Mouse (Mus musculus) megakaryocyte, adult 5-6 weeks (primary cell): ENCODE measurements around the gene 2810021J22Rik. TPM values are rescaled to one million over a fixed set of nuclear protein-coding genes. Genes with fewer than 3 reads are reported as not detected.

ENCODE experiments used
- ATAC-seq: 2 replicates; pipeline ENCODE4 v1.8.0; 2016; ENCODE audit warnings: mild to moderate bottlenecking, inconsistent platforms; ENCODE audit not compliant: poor library complexity, severe bottlenecking
- total RNA-seq, 2 experiments: library from RNA; stranded (forward) in 1 of 2; stranded (reverse) in 1 of 2; fragments of 153-499, 151-499 nt in 1 of 2; fragments of 221-1000, 200-1000 nt in 1 of 2; gene quantifications; 2 replicates each; pipeline versions ENCODE4 v1.2.3 to v1.2.4; 2015 to 2017

Gene 2810021J22Rik
- total RNA-seq, 2 experiments from 2014 or later, result 1.6 to 3.2 TPM

DNA sequence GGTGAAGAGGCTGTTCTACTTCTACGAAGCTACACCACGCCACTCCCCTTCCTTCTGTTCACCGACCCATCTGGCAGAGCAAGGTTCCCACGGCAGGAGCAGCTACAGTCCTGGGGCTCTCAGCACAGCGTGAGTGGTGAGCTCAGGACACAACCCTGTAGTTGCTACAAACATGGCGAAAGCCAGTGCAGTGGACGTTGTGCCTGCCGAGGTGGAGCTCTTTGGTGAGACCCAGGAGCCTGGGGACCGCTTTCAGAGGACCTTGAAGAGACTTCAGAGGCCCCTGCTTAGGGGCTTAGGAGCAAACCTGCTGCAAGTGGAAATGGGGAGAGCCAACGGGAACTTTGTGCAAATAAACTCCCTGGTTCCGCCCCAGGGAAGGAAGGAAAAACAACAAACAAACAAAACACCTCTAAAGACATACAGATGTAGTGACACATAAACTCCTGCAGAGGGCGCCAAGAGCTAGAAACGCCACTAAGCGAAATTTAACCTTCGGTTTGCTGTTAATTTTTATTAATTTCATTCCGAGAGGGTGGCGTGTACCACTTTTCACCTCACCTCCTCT is 47.5 kb downstream of the 2810021J22Rik start:
- peak; percentile 61 for ATAC-seq

- peak; percentile 75 for ATAC-seq
Measured at GRCm38 (mm10) chr11:58916879-58917744, 50.1 kb downstream of the 2810021J22Rik start.

GRCm38 (mm10) chr11:58917745-58918366 is 50.8 kb downstream of the 2810021J22Rik start, which contains the start of gene Btnl10:
Gene Btnl10 (plus strand): TSS chr11:58917908.
- no peak for ATAC-seq

DNA sequence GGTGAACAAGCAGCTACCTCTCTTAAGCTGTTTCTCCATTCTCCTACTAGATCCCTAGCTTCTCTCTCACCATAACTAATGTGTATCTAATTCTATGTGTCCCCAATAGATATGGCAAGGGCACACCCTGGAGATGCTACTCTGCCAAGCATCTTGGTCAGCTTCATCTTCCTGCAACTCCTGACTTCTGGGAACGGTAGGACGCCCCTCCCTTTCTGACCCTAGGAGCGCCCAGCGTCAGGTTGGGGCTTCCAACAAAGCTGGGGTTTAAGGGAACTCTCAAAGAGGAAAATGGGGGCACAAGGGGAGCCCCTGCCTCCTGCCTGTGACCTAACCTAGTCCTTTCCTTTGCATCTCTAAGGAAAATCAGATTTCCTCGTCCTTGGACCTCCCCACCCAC is 51.7 kb downstream of the 2810021J22Rik start:
- ATAC-seq, result no peak

DNA sequence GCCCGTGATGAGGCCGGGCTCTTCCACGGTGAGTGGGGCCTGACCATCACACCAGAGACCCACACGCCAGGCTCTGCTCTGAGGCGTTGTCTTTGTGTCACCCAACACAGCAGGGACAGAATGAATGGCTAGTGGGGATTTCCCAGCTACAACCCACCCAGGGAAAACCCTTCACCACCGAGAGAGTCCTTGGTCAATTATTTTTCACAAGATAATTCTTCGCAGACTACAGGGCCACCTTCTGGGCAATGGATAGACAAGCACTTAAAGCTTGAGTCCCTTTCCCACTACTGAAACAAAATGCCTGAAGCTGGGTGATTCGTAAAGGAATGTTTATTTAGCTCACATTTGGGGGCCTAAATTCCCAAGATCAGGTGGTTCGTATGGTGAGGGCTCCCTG is 55.4 kb downstream of the 2810021J22Rik start:
- ATAC-seq, result no peak

DNA sequence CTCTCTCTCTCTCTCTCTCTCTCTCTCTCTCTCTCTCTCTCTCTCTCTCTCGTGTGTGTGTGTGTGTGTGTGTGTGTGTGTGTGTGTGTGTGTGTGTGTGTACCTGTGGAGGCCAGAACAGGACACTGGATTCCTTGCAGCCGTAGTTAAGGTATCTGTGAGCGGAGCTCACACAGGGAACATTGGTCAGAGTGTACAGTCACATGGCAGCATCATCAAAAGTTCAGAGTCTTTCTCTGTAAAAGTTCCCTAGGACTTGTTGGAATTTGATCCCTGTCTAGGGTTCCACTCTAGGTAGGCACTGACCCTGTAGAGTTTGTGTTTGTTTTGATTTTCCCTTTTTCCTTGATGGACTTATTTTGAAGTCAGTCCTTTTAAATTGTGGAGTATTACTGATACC is 59.6 kb downstream of the 2810021J22Rik start:
- ATAC-seq, result no peak

DNA sequence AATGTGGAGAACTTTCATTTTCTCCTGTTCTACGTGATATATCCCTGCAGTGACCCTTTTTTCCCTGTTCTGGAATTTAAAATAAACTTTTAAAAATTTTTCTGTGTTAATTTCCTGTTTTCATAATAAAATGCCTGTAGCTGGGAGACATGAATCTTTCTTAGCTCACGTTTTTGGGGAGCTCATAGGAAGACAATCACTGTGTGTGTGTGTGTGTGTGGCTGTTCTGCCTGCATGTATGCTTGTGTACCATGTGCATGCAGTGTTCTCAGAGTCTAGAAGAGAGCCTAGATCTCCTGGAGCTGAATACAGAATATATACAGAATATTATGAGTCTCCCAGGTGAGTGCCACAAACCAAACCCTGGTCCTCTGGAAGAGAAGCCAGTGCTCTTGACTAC is 60.0 kb downstream of the 2810021J22Rik start:
- no peak for ATAC-seq

- ATAC-seq, result peak; percentile 88
Measured at GRCm38 (mm10) chr11:58927790-58928651, 61.0 kb downstream of the 2810021J22Rik start.

GRCm38 (mm10) chr11:58929055-58929454 is 62.0 kb downstream of the 2810021J22Rik start:
- ATAC-seq, result no peak

DNA sequence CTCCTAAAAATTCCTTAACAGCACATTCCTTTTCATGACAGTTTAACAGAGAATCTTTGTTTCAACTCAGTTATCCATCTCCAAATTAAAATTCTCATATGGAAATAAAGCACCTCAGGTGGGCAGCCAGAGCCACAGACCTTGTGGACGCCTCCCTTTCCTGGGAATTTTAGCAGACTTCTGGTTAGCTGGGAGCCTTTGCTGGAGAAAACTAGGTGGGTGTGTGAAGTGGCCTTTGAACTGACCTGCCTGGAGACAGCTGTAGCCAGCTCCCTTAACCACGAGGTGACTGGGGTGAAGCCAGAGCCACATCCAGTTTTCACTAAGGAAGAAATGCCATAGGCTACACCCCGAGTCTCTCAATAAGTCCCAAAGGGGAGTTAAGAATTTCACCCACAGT is 62.6 kb downstream of the 2810021J22Rik start:
- no peak for ATAC-seq

GRCm38 (mm10) chr11:58930254-58930653 is 63.2 kb downstream of the 2810021J22Rik start:
- ATAC-seq, result no peak

DNA sequence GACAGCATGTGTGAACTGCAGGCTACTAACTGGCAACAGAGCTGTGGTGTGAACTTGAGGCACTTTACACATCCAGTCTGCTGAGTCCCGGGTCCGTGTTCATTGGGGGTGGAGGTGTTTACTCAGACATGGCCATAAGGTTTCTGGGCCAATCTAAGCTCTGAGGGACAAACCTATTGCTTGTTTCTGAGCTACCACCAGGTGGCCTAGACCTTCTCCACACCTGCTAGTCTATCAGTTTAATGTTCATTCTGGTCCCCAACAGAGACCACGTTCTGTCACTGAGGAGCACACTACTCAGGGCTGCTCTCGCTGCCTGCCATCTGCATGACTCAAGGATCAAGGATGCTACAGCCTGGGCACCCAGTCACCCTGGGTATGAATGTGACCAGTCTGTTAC is 64.6 kb downstream of the 2810021J22Rik start:
- ATAC-seq, result no peak

Other genes starting within 250 kb of the 2810021J22Rik start
- gene Olfr323, start 236.7 kb upstream of the 2810021J22Rik start, total RNA-seq (2015), result not detected in 2 replicates
- gene Olfr323, start 236.7 kb upstream of the 2810021J22Rik start, total RNA-seq (2017), result not detected in 2 replicates
- gene Trim58, start 226.8 kb upstream of the 2810021J22Rik start, total RNA-seq (2015), result 0.11 and 0.27 TPM in 2 replicates
- 0.04 TPM in 1 of 2 replicates, not detected in the other for gene Trim58, start 226.8 kb upstream of the 2810021J22Rik start, total RNA-seq (2017)
- not detected in 2 replicates for gene Olfr322, start 208.4 kb upstream of the 2810021J22Rik start, total RNA-seq (2015)
- gene Olfr322, start 208.4 kb upstream of the 2810021J22Rik start, total RNA-seq (2017), result not detected in 2 replicates
- gene Olfr320, start 186.1 kb upstream of the 2810021J22Rik start, total RNA-seq (2015), result not detected in 2 replicates
- gene Olfr320, start 186.1 kb upstream of the 2810021J22Rik start, total RNA-seq (2017), result not detected in 2 replicates
- not detected in 2 replicates for gene Olfr319, start 168.1 kb upstream of the 2810021J22Rik start, total RNA-seq (2015)
- gene Olfr319, start 168.1 kb upstream of the 2810021J22Rik start, total RNA-seq (2017), result not detected in 2 replicates
- not detected in 2 replicates for gene Olfr318, start 143.2 kb upstream of the 2810021J22Rik start, total RNA-seq (2015)
- not detected in 2 replicates for gene Olfr318, start 143.2 kb upstream of the 2810021J22Rik start, total RNA-seq (2017)
- gene Olfr317, start 128.0 kb upstream of the 2810021J22Rik start, total RNA-seq (2015), result not detected in 2 replicates
- gene Olfr317, start 128.0 kb upstream of the 2810021J22Rik start, total RNA-seq (2017), result not detected in 2 replicates
- gene Olfr316, start 114.5 kb upstream of the 2810021J22Rik start, total RNA-seq (2015), result not detected in 2 replicates
- not detected in 2 replicates for gene Olfr316, start 114.5 kb upstream of the 2810021J22Rik start, total RNA-seq (2017)
- not detected in 2 replicates for gene Olfr315, start 94.0 kb upstream of the 2810021J22Rik start, total RNA-seq (2015)
- not detected in 2 replicates for gene Olfr315, start 94.0 kb upstream of the 2810021J22Rik start, total RNA-seq (2017)
- gene Olfr314, start 84.3 kb upstream of the 2810021J22Rik start, total RNA-seq (2015), result not detected in 2 replicates
- gene Olfr314, start 84.3 kb upstream of the 2810021J22Rik start, total RNA-seq (2017), result not detected in 2 replicates
- gene Fam183b, start 65.3 kb upstream of the 2810021J22Rik start, total RNA-seq (2015), result not detected in 2 replicates
- not detected in 2 replicates for gene Fam183b, start 65.3 kb upstream of the 2810021J22Rik start, total RNA-seq (2017)
- gene Olfr313, start 52.2 kb upstream of the 2810021J22Rik start, total RNA-seq (2015), result not detected in 2 replicates
- gene Olfr313, start 52.2 kb upstream of the 2810021J22Rik start, total RNA-seq (2017), result not detected in 2 replicates
- gene Olfr312, start 38.0 kb upstream of the 2810021J22Rik start, total RNA-seq (2015), result not detected in 2 replicates
- gene Olfr312, start 38.0 kb upstream of the 2810021J22Rik start, total RNA-seq (2017), result not detected in 2 replicates
- not detected in 2 replicates for gene Olfr311, start 28.0 kb upstream of the 2810021J22Rik start, total RNA-seq (2015)
- gene Olfr311, start 28.0 kb upstream of the 2810021J22Rik start, total RNA-seq (2017), result not detected in 2 replicates
- gene Gm12258, start 20.1 kb upstream of the 2810021J22Rik start, total RNA-seq (2015), result 2.0 and 3.7 TPM in 2 replicates
- gene Gm12258, start 20.1 kb upstream of the 2810021J22Rik start, total RNA-seq (2017), result 2.0 and 4.7 TPM in 2 replicates
- gene Zfp39, start 37.0 kb downstream of the 2810021J22Rik start, total RNA-seq (2015), result 12.5 and 13.3 TPM in 2 replicates
- gene Zfp39, start 37.0 kb downstream of the 2810021J22Rik start, total RNA-seq (2017), result 8.2 and 8.6 TPM in 2 replicates
- 0.94 and 1.8 TPM in 2 replicates for gene Btnl10, start 50.7 kb downstream of the 2810021J22Rik start, total RNA-seq (2015)
- 1.2 and 2.8 TPM in 2 replicates for gene Btnl10, start 50.7 kb downstream of the 2810021J22Rik start, total RNA-seq (2017)
- 42.6 and 42.9 TPM in 2 replicates for gene Rnf187, start 71.7 kb downstream of the 2810021J22Rik start, total RNA-seq (2015)
- gene Rnf187, start 71.7 kb downstream of the 2810021J22Rik start, total RNA-seq (2017), result 49.7 and 61.7 TPM in 2 replicates
- gene Hist3h2ba, start 81.7 kb downstream of the 2810021J22Rik start, total RNA-seq (2015), result 4.6 and 6.9 TPM in 2 replicates
- 5.4 and 10.9 TPM in 2 replicates for gene Hist3h2ba, start 81.7 kb downstream of the 2810021J22Rik start, total RNA-seq (2017)
- gene Hist3h2a, start 87.5 kb downstream of the 2810021J22Rik start, total RNA-seq (2015), result 20.6 and 24.9 TPM in 2 replicates
- gene Hist3h2a, start 87.5 kb downstream of the 2810021J22Rik start, total RNA-seq (2017), result 267 and 273 TPM in 2 replicates
- gene Trim17, start 87.5 kb downstream of the 2810021J22Rik start, total RNA-seq (2015), result not detected in 2 replicates
- gene Trim17, start 87.5 kb downstream of the 2810021J22Rik start, total RNA-seq (2017), result 0.07 TPM in 1 of 2 replicates, not detected in the other
- gene Trim11, start 110.9 kb downstream of the 2810021J22Rik start, total RNA-seq (2015), result 22.2 and 26.7 TPM in 2 replicates
- 30.0 and 33.2 TPM in 2 replicates for gene Trim11, start 110.9 kb downstream of the 2810021J22Rik start, total RNA-seq (2017)